Mouse (Mus musculus) NIH3T3 (cell line): Measurements from ENCODE around the gene Cdh3.
A peak's percentile ranks its signal among the peaks of the same experiment; 100 is the strongest.

Experiments used
- DNase-seq: peaks from one replicate; pipeline ENCODE4 v3.0.0-alpha.2; 2012; ENCODE audit warnings: low read depth

Cdh3 gene

DNA sequence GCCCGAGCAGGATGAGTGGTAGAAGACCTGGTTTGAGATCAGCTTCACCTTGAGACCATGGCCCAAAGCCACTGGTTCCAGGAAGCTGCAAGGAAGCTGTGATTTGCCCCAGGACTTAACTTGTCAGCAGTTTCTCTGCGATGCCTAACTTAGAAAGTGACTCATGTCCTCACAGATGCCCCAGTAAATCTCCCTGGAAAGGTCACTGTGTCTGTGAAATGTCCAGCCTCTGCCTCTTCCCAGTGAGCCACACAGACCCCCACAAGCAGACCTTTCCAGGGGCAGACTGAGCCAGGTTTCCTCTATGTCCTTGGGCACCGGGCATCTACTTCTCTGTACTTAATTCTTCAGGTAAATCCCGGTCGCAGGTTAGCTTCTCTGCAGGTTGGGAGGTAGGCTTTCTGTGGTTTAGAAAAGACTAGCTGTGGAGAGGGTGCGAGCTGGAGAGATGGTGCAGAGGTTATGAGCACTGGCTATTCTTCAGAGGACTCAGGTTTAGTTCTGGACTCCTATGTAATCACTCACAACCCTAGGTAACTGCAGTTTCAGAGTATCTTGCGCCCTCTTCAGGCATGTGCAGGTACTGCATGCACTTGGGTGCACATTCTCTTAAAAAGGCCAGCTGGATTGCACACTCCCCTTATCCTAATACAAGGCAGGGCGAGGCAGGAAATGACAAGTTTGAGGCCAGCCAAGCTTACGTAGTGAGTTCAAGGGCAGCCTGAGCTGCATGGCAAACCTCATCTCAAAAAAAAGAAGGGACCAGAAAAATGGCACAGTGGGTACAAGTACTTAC, 16.7 kb downstream of the Cdh3 start:
- DNase-seq, result peak; percentile 51

DNA sequence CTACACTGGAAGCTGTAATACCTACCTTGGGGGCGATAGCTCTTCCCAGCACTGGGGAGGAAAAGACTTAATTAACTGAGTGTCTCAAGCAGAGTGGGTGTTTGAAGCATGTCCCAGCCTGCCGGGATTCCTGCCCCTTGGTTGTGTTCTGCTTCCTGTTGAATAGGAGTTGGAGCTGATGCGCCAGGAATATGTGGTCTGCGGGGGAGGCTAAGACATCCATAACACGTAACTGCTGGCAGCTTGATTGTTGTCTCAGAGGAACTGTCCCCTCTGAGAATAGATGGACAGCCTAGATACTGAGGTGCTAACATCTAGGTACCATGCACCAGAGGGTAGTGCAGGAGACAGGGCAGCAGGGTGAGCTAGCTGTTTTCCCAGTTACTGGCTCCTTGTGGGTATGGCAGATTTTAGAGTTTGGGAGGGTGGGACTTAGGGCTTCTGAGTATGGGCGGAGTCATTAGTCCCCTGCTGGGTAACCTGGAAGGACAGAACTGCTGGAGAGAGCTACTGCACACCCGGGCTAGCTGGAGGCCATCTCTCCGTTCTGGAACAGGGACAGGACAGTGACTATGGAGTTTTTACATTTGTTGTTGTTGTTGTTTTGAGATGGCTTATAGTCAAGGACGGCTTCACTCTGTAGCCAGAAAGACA, 18.0 kb downstream of the Cdh3 start:
- peak; percentile 7 for DNase-seq

DNA sequence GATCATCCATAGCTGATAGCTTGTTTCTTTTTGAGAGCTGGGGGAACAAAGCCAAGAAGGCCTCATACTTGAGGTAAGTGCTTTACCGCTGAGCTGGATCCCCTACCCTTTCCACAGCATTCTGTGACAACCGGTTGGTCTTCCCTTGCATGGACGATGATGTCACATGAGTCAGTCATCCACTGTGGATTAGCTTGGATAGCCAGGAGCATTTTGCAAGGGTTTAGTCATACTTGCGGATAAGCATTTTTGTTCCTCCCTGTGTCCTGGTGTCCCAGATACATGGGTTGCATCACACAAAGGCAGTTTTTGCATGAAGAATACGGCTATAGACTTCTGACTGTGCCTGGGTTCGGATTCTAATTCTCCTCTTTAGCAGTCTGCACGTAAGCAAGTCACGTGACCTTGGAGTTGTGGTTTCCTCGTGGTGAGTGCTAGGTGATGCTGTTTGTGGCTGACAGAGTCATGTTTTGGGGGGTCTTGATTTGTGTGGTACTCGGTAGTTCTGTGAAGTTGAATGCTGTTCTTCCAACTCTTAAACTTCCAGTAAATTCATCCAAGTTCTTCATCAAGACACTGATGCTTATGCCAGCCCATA, 19.3 kb downstream of the Cdh3 start:
- peak; percentile 91 for DNase-seq

DNA sequence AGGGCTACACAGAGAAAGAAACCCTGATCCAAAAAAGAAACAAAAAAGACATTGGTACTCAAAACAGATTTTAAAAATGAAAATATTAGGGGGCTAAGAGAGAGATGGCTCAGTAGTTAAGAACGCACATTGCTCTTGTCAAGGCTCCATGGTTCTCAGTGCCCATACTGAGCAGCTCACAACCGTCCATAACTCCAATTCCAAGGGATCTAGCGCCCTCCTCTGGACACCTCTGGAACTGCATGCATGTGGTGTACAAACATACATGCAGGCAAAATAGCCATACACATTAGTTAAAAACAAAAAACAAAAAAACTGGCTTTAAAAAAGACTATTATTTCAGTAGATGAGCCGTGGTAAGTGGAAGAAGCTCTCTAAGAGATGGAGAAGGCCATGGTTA, 19.9 kb downstream of the Cdh3 start:
- DNase-seq, result peak; percentile 62

DNA sequence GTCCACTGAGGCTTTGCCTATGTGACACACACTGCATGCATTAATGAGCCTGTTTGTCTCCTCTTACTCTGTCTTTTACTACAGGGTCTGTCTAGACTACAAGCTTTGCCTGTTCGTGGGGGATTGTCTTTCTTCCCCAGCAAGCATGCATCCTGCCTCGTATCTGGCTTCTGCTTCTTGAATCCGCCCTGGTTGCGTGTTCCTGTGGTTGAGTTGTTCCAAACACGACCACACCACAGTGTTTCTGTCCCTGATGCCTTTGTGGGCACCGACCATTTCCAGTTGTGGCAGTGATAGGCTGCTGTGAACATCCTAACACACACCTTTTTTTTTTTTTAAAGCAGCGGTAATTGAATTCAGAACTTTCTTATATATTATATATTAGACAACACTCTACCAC, 23.0 kb downstream of the Cdh3 start:
- DNase-seq, result no peak

DNA sequence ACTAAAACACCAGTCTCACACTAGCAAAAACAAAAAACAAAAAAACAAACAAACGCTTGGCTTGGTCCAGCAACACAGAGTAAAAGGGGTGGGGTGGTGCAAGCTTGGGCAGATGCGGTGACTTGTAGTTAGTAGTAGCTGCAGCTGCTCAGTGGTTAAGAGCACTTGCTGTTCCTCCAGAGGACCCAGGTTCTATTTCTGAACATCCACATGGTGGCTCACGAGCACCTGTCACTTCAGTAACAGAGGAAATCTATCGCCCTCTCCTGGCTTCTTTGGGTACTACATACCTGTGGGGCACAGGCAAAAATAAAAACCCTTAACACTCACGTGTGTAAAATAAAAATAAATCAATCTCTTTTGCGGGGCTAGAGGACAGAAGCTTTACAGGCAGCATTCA, 23.8 kb downstream of the Cdh3 start:
- DNase-seq, result peak; percentile 82

DNA sequence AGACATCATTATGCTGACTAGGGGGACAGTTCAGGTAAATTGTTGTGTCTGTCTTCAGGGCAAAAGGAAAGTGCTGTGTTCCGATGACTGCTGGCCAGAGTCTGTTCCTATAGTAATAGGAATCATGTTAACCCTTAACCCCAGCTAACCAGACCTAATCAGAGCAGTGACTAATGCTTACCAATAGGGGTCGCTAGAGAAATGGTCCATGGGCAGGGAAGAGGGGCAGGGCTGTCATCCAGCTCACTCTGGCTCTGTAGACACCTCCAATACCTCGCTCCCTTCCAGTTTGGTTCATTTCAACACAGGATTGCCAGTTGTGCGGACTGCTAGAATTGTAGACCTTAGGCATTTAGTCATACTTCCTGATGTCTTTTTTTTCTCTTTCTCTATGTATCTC, 24.8 kb downstream of the Cdh3 start:
- DNase-seq, result peak; percentile 15

DNA sequence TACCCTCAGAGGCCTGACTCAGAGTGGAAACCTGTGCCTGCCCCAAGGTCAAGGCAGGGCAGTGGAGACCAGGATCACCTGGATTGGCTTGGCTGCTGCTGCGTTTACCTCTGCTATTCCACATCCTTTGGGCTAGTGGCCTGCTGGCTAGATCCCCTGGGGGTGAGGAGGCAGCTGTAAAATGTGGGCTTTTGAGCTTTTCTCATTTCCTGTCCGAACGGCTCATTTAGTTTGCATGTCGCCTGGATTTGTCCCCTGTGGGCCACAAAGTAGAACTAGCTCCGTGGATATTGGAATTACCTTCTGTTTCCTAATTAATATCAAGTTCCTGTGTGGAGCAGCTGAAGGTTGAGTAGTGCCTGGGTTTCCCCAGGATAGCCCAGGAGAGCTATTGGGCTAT, 28.5 kb downstream of the Cdh3 start:
- DNase-seq, result no peak

DNA sequence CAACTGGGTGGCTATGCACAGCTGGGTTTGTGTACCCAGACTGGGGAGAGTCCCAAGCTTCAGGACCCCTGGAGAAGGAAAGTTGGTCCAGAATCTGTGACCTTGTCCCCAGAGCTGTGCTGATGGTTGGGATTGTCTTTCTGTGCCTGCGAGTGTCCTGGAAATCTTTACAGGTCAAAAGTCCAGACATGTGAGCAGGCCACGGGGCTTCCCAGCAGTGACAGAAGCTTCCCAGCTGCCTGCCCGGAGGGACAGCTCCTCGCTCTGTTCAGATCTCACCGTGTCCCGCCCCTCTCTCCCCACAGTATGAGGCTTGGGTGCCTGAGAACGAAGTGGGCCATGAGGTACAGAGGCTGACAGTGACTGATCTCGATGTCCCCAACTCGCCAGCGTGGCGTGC, 30.3 kb downstream of the Cdh3 start:
- DNase-seq, result no peak

DNA sequence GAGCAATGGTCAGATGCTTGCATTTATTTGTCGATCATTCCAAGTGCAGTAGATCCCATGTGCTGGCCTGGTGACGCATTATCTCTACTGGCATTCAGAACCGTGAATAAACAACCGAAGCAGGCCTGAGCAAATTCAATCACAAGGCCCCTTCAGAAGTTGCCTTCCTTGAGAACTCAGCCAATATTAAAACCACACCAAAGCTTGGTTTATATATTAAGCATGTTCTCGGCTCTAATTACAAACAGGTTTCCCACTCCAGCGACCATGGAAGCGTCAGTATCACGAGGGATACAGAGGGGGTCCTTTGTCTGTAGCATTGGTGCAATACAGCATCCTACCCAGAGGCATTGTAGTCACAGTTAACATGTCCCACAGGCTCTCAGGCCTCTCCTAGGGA, 32.4 kb downstream of the Cdh3 start:
- DNase-seq, result no peak

DNA sequence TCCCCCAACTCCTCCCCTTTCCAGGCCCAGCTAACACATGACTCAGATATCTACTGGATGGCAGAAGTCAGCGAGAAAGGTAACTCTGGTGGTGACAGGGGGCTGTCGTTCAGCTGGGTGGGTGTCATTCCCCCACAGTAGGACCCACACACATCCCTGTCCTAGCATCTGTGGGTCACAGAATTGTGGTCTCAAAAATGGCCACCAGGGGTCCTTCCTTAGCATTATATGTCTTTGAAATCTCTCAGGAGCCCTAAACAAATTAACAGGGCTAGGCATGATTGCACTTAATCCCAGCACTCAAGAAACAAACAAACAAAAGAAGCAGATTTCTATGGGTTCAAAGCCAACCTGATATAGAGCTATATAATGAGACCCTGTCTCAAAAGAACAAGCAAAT, 34.5 kb downstream of the Cdh3 start:
- peak; percentile 25 for DNase-seq

DNA sequence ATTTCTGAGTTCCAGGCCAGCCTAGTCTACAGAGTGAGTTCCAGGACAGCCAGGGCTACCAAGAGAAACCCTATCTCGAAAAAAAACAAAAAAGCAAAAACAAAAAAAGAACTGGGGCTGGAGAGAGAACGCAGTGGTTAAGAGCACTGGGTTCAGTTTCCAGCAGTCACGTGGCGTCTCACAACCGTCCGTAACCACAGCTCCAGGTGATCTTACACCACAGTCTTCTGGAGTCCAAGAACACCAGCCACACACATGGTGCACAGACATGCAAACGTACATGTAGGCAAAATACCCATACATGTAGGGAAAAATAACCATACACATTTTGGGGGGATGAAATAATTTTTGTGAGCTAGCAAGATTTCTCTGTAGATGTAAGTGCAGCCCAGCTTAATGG, 36.1 kb downstream of the Cdh3 start:
- DNase-seq, result no peak

DNA sequence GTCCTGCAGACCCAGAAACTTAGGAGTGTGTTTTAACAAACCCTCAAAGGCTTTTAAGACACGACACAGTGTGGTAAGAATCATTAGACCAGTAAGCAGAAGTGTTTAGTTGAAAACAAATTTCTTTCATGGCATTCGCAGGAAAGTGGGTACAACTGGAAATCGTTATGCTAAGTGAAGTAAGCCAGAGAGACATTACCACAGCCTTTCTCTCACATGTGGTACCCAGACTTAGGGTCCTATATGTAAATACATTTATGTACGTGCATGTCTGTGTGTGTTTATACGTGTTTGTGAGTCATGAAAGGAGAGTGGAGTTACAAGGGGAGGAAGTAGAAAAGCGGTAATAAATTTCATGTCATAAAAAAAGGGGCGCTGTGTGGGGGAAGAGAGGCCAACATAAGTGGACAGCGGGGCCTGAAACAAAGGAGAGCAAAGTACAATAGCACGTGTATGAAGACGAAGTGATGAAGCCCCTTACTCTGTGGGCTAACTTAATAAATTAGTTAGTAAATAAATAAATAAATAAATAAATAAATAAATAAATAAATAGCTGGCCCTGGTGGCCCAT, 37.8 kb downstream of the Cdh3 start:
- DNase-seq, result no peak

DNA sequence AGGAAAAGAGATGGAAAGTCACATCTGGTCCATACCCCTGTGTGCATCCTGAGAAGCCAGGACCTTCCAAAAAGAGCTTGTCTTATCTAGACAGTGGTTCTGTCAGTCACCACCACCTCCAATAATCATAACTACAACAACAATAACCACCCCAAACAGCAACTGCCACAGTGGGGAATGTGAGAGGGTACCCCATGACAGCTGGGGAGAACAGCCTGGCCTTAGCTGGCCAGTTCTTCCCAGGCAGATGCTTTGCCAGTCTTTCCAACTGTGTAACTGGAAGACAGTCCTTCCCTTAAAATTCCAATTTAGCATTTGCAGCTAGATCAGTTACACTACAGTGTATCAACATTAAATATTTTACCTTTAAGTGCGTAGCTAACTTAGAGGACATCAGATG, 40.2 kb downstream of the Cdh3 start:
- DNase-seq, result no peak

DNA sequence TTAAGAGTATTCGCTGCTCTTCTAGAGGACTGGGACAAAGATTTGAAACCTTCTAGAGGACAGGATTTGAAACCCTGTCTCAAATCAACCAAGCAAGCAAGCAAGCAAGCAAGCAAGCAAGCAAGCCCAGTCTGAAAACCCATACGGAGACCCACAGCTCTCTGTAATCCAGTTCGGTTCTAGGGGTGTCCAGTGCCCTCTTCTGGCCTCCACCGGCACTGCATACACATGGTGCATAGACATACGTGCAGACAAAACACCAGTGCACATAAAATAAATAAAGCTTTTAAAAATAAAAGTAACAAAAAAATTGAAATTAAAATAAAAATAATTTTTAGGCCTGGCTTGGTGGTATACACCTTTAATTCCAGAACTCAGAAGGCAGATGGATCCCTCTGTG, 43.3 kb downstream of the Cdh3 start:
- DNase-seq, result peak; percentile 11

DNA sequence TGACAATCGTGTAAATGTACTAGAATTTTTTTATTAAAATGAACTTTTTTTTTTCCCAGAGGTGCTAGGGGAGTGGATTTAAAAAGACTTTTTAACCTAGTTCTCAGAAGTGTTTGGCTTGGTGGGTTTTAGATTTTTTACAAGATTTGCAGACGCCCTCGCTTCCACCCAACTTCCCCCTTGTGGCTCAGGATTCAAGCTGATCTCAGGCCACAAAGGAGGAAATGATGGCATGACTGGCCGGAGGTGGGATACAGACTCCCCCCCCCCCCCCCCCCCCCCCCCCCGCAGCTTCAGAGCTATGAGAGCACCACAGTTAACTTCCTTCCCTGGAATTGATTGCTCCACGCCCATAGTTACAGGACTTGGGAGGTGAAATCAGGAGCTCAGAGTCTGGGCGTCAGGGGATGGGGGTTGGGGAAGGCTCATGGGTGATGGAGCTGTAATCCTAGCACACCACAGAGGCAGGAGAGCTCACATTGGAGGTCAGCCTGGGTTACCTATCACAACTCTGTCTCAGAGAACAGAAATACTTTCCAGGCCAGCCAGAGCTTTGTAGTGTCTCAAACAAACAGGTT, 45.5 kb downstream of the Cdh3 start:
- no peak for DNase-seq

DNA sequence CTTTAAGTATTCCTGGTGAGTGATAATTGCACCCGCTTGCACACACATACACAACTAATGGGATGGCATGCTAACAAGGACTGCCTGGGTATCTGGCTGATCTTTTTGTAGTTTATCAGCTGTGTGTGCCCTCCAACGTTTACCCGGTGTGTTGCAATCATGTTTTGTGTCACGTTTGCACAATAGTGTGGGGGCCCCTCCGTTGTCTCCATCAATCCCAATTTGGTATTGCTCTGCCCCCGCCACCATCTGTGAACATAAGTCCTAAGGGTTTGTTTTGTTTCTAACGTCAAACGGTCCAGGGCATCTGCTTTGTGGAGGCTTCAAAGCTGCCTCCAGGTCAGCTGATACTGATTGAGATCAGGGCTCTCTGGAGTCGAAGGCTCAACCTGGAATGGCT, 49.2 kb downstream of the Cdh3 start:
- no peak for DNase-seq

DNA sequence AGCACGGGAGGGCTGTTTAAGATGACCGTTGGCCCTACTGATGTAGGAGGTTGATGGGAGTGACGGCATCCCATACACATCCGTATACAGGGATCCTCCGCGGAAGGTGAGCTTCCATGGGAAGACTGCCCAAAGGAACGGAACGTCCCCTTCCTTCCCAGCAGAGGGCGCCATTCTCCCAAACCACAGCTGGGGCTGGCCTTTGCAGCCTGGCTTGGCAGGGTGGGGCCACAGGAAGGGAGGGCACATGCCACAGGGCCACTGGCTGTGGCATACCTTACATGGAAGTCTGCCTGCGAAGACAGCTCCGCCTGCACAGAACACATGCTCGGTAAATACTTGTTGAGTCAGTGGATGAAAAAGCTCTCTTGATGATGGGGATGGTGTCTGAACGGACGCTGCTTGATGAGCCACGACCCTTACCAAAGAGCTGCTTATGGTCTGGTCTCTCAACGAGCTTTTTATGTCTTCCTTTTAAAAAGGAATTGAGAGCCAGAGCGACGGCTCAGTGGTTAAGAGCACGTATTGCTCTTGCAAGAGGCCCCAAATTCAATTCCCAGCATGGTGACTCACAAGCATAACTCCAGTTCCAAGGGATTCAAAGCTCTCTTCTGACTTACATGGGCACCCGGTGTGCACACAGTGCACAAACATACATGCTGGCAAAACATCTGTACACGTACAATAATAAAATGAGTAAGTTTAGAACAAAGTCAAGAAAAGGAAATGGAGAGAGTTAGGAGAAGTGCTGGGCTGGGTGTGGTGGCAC, 50.6 kb downstream of the Cdh3 start:
- DNase-seq, result peak; percentile 78

DNA sequence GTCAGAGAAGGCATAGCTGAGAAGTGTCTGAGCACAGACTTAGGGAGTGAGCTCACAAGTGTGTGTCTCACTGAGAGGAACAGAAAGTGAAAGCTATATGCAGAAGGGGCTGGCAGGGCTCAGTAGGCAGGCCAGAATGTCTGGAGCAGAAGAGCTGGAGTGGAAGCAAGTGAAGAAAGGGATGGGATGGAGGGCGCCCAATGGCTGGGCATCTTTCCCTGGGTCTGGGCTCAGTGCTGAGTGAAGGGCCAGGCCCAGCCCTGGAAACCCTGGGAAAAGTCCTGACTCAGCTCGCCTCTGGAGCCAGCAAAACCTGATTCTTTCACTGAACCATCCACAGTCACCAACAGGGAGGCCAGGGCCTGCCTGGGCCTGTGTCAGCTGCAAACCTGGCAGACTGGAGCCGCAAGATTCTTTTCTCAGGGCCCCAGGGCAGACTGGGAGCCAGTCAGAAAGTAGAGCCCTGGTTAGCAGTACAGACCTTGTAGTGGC, 53.0 kb downstream of the Cdh3 start:
- peak; percentile 76 for DNase-seq

DNA sequence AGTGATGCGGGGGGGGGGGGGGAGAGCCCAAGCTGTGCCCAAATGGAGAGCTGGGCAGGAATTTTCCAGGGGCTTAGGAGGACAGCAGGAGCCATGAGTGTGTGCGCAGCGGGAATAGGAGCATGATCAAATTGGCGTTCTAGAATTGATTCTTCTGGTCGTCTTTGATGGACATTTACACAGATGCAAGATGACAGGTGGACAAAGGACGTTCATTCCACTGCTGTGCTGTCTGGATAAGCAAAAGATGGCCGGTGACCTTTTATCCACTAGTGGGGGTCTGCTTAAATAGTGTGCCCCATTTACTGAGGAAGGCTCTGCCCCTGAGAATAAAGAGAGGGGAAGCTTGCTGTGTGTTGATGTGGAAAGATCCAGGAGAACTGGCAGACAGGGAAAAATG, 58.3 kb downstream of the Cdh3 start:
- no peak for DNase-seq

DNA sequence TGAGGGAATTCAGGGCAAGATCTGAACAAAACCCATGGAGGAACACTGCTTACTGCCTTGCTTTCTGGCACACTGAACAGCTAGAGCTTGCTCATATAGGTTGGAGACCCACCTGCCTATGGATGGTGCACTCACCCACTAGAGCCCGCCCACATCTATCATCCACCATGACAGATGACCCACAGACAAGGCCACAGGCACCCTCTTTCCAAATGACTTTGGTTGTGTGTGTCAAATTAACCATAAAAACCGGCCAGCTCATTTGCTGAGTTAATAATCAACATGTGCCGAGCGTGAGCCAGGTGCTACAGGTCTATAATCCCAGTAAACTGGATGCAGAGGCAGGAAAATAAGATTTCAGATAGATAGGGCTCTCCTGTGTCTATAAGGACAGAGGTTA, 59.7 kb downstream of the Cdh3 start:
- DNase-seq, result no peak
